9 mouse cellular contexts compared by ENCODE assay signal in genomic region chr17:23853292-23853691, GRCm38 (mm10). TPM values are rescaled to one million over a fixed set of nuclear protein-coding genes. Genes with fewer than 3 reads are reported as not detected.
DNase-seq lines count a peak whose midpoint lies in the region; ATAC-seq and TF ChIP-seq lines count a peak whose summit lies in the region.
"Had no signal": no experiment of that assay in that cellular context is flagged by ENCODE, and none has a peak within 500 bp of the region (broad histone marks: within the 10 kb centered on the region; RNA-seq: fewer than 3 reads in every experiment).

No protein-coding gene starts in this region.

- no peaks in the 10 kb centered on the region; the same call in 1 of the 2 replicates for H3K27me3 ChIP-seq in forebrain, embryonic 12.5 days
- no peaks in the 10 kb centered on the region for H3K27me3 ChIP-seq in forebrain, embryonic 13.5 days
- no peaks in the 10 kb centered on the region for H3K27me3 ChIP-seq in kidney, postnatal 0 days (ENCODE audit: insufficient read depth, low read length)

- WGBS in forebrain, embryonic 12.5 days: 32% methylated on average over 5 of the region's 5 CpGs
- WGBS in forebrain, embryonic 13.5 days: 22% methylated on average over 5 of the region's 5 CpGs
- WGBS in kidney, postnatal 0 days: 33% methylated on average over 5 of the region's 5 CpGs

- ATAC-seq in forebrain, embryonic 12.5 days (ENCODE audit: low FRiP score): 0 out of 2 replicates have a peak, but pooled peaks have one; percentile 9
- ATAC-seq in forebrain, embryonic 13.5 days: no peak; the same call in 1 of the 2 replicates
- peak; percentile 80 for ATAC-seq in erythroid progenitor cell, adult 5-6 weeks (replicated peaks; ENCODE audit: low FRiP score, poor library complexity, severe bottlenecking)
- 0 out of 2 replicates have a peak, but pooled peaks have one; percentile 48 for ATAC-seq in kidney, postnatal 0 days (replicated peaks; ENCODE audit: low FRiP score, low read depth)
- peak; percentile 79 for ATAC-seq in megakaryocyte-erythroid progenitor cell, adult 5-6 weeks (replicated peaks; ENCODE audit: low FRiP score, low TSS enrichment, poor library complexity, severe bottlenecking)

- no peaks in the 10 kb centered on the region for H3K4me1 ChIP-seq in forebrain, embryonic 12.5 days
- no peaks in the 10 kb centered on the region for H3K4me1 ChIP-seq in forebrain, embryonic 13.5 days
- H3K4me1 ChIP-seq in kidney, postnatal 0 days (replicated peaks; ENCODE audit: insufficient read depth, low read length): no peaks in the 10 kb centered on the region

- no peaks in the 10 kb centered on the region for H3K9me3 ChIP-seq in forebrain, embryonic 12.5 days
- H3K9me3 ChIP-seq in forebrain, embryonic 13.5 days (replicated peaks): no peaks in the 10 kb centered on the region
- no peaks in the 10 kb centered on the region for H3K9me3 ChIP-seq in kidney, postnatal 0 days (replicated peaks; ENCODE audit: low read length)

- TF ChIP-seq CTCF in kidney, postnatal 0 days (IDR thresholded peaks at IDR 0.05; ENCODE audit: low read depth): peak; percentile 77

- no peak overlapping the region for H3K4me3 ChIP-seq in forebrain, embryonic 12.5 days (replicated peaks)
- no peak overlapping the region for H3K4me3 ChIP-seq in forebrain, embryonic 13.5 days
- no peak overlapping the region for H3K4me3 ChIP-seq in kidney, postnatal 0 days (replicated peaks; ENCODE audit: low read depth, low read length)

- H3K36me3 ChIP-seq in forebrain, embryonic 12.5 days (replicated peaks): no peaks in the 10 kb centered on the region
- no peaks in the 10 kb centered on the region for H3K36me3 ChIP-seq in forebrain, embryonic 13.5 days (ENCODE audit: poor library complexity, severe bottlenecking)
- H3K36me3 ChIP-seq in kidney, postnatal 0 days (ENCODE audit: insufficient read depth, low read length): no peaks in the 10 kb centered on the region

- no peak overlapping the region for H3K27ac ChIP-seq in forebrain, embryonic 12.5 days
- H3K27ac ChIP-seq in forebrain, embryonic 13.5 days: no peak overlapping the region
- H3K27ac ChIP-seq in kidney, postnatal 0 days: no peak overlapping the region

- H3K4me2 ChIP-seq in forebrain, embryonic 12.5 days: no peak overlapping the region
- H3K4me2 ChIP-seq in forebrain, embryonic 13.5 days: no peak overlapping the region
- no peak overlapping the region for H3K4me2 ChIP-seq in kidney, postnatal 0 days (ENCODE audit: low read length)

- no peak overlapping the region for H3K9ac ChIP-seq in forebrain, embryonic 12.5 days
- no peak overlapping the region for H3K9ac ChIP-seq in forebrain, embryonic 13.5 days
- H3K9ac ChIP-seq in kidney, postnatal 0 days (ENCODE audit: low read depth, low read length): no peak overlapping the region

- DNase-seq in 3T3-L1 (ENCODE audit: low read depth, low spot score): peak; percentile 90
- DNase-seq in T-cell, adult 2 months (ENCODE audit: low spot score): peak; percentile 37
- peak; percentile 59 for DNase-seq in kidney, postnatal 0 days (ENCODE audit: low spot score)
- DNase-seq in thymus, postnatal 10 days (ENCODE audit: low spot score in 2 of 2): peak; percentile 37 to 72

RNA-seq across cellular contexts. Expression of gene Prss41, which starts 9.3 kb away (rescaled TPM):
- polyA plus RNA-seq in forebrain, embryonic 12.5 days (2016; fragmentation: Nextera tagmentation; extraction: Ambion mirVana): 1.3 and 3.0 TPM in 2 replicates
- polyA plus RNA-seq in forebrain, embryonic 13.5 days (2015; fragmentation: Nextera tagmentation; extraction: Ambion mirVana): 1.2 and 1.3 TPM in 2 replicates
- total RNA-seq in erythroid progenitor cell, adult 5-6 weeks (2015; ENCODE audit: low replicate concordance): not detected in 2 replicates
- total RNA-seq in erythroid progenitor cell, adult 5-6 weeks (2017; ENCODE audit: low replicate concordance): not detected in 2 replicates
- 2.8 and 3.1 TPM in 2 replicates for polyA plus RNA-seq in kidney, postnatal 0 days (2015; fragmentation: Nextera tagmentation; extraction: Ambion mirVana)
- not detected in 2 replicates for total RNA-seq in megakaryocyte-erythroid progenitor cell, adult 5-6 weeks (2014; fragmentation: Nextera tagmentation)
- total RNA-seq in megakaryocyte-erythroid progenitor cell, adult 5-6 weeks (2017): 0.88 TPM in 1 of 2 replicates, not detected in the other

RNA-seq across cellular contexts. Expression of gene Prss32, which starts 9.6 kb away (rescaled TPM):
- not detected in 2 replicates for polyA plus RNA-seq in forebrain, embryonic 12.5 days (2016; fragmentation: Nextera tagmentation; extraction: Ambion mirVana)
- polyA plus RNA-seq in forebrain, embryonic 13.5 days (2015; fragmentation: Nextera tagmentation; extraction: Ambion mirVana): not detected in 2 replicates
- total RNA-seq in erythroid progenitor cell, adult 5-6 weeks (2015; ENCODE audit: low replicate concordance): not detected in 2 replicates
- not detected in 2 replicates for total RNA-seq in erythroid progenitor cell, adult 5-6 weeks (2017; ENCODE audit: low replicate concordance)
- polyA plus RNA-seq in kidney, postnatal 0 days (2015; fragmentation: Nextera tagmentation; extraction: Ambion mirVana): not detected in 2 replicates
- total RNA-seq in megakaryocyte-erythroid progenitor cell, adult 5-6 weeks (2014; fragmentation: Nextera tagmentation): not detected in 2 replicates
- not detected in 2 replicates for total RNA-seq in megakaryocyte-erythroid progenitor cell, adult 5-6 weeks (2017)
- total RNA-seq: adrenal gland, postnatal 4 days had no signal

RNA-seq across cellular contexts. Expression of gene Prss21, which starts 14.6 kb away (rescaled TPM):
- polyA plus RNA-seq in forebrain, embryonic 12.5 days (2016; fragmentation: Nextera tagmentation; extraction: Ambion mirVana): not detected in 2 replicates
- polyA plus RNA-seq in forebrain, embryonic 13.5 days (2015; fragmentation: Nextera tagmentation; extraction: Ambion mirVana): not detected in 2 replicates
- not detected in 2 replicates for total RNA-seq in erythroid progenitor cell, adult 5-6 weeks (2015; ENCODE audit: low replicate concordance)
- total RNA-seq in erythroid progenitor cell, adult 5-6 weeks (2017; ENCODE audit: low replicate concordance): not detected in 2 replicates
- not detected in 2 replicates for polyA plus RNA-seq in kidney, postnatal 0 days (2015; fragmentation: Nextera tagmentation; extraction: Ambion mirVana)
- total RNA-seq in megakaryocyte-erythroid progenitor cell, adult 5-6 weeks (2014; fragmentation: Nextera tagmentation): not detected in 2 replicates
- not detected in 2 replicates for total RNA-seq in megakaryocyte-erythroid progenitor cell, adult 5-6 weeks (2017)
- total RNA-seq: adrenal gland, postnatal 4 days had no signal

RNA-seq across cellular contexts. Expression of gene Prss33, which starts 17.4 kb away (rescaled TPM):
- polyA plus RNA-seq in forebrain, embryonic 12.5 days (2016; fragmentation: Nextera tagmentation; extraction: Ambion mirVana): 0.14 TPM in 1 of 2 replicates, not detected in the other
- polyA plus RNA-seq in forebrain, embryonic 13.5 days (2015; fragmentation: Nextera tagmentation; extraction: Ambion mirVana): not detected in 2 replicates
- total RNA-seq in erythroid progenitor cell, adult 5-6 weeks (2015; ENCODE audit: low replicate concordance): not detected in 2 replicates
- total RNA-seq in erythroid progenitor cell, adult 5-6 weeks (2017; ENCODE audit: low replicate concordance): not detected in 2 replicates
- 0.11 TPM in 1 of 2 replicates, not detected in the other for polyA plus RNA-seq in kidney, postnatal 0 days (2015; fragmentation: Nextera tagmentation; extraction: Ambion mirVana)
- total RNA-seq in megakaryocyte-erythroid progenitor cell, adult 5-6 weeks (2014; fragmentation: Nextera tagmentation): not detected in 2 replicates
- total RNA-seq in megakaryocyte-erythroid progenitor cell, adult 5-6 weeks (2017): not detected in 2 replicates
- total RNA-seq: adrenal gland, postnatal 4 days had no signal

RNA-seq across cellular contexts. Expression of gene Elob, which starts 24.4 kb away (rescaled TPM):
- 1,039 and 1,118 TPM in 2 replicates for polyA plus RNA-seq in forebrain, embryonic 12.5 days (2016; fragmentation: Nextera tagmentation; extraction: Ambion mirVana)
- polyA plus RNA-seq in forebrain, embryonic 13.5 days (2015; fragmentation: Nextera tagmentation; extraction: Ambion mirVana): 1,249 and 1,327 TPM in 2 replicates
- total RNA-seq in erythroid progenitor cell, adult 5-6 weeks (2015; ENCODE audit: low replicate concordance): 137 and 167 TPM in 2 replicates
- 51.7 and 117 TPM in 2 replicates for total RNA-seq in erythroid progenitor cell, adult 5-6 weeks (2017; ENCODE audit: low replicate concordance)
- 1,058 and 1,143 TPM in 2 replicates for polyA plus RNA-seq in kidney, postnatal 0 days (2015; fragmentation: Nextera tagmentation; extraction: Ambion mirVana)
- total RNA-seq in megakaryocyte-erythroid progenitor cell, adult 5-6 weeks (2014; fragmentation: Nextera tagmentation): 466 and 512 TPM in 2 replicates
- 101 and 114 TPM in 2 replicates for total RNA-seq in megakaryocyte-erythroid progenitor cell, adult 5-6 weeks (2017)

Comparison
In these comparisons a context has a peak if more than half of its experiments do, and no peak if none do; other contexts are left out.
1. DNase-seq: peak in every context shown above with its lines; median percentile 90 in 3T3-L1; 59 in kidney, postnatal 0 days; 54 in thymus, postnatal 10 days; 37 in T-cell, adult 2 months.